Mouse (Mus musculus): ENCODE data around the gene Casp8ap2. TPM values are rescaled to one million over a fixed set of nuclear protein-coding genes. Genes with fewer than 3 reads are reported as not detected.

Gene Casp8ap2
- total and polyA plus RNA-seq, 3 experiments, result 18.2 to 93.5 (median 29.8) TPM

- no peaks in the 10 kb centered on the region for H3K9me3 ChIP-seq (replicated peaks; ENCODE audit: insufficient read depth, low read length)
- no peak overlapping the region for H3K9ac ChIP-seq (ENCODE audit: control insufficient read depth, low read depth, low read length, poor library complexity, severe bottlenecking)
- no peak overlapping the region for H3K4me3 ChIP-seq (ENCODE audit: control insufficient read depth in 1 of 2, insufficient read depth in 1 of 2, low read depth in 2 of 2, low read length in 2 of 2)
- peaks cover 20% of the 10 kb centered on the region for H3K79me2 ChIP-seq (ENCODE audit: control insufficient read depth, insufficient read depth, low read length, poor library complexity)
- no peak overlapping the region; the same call in 1 of the 2 replicates for H3K27ac ChIP-seq (ENCODE audit: control insufficient read depth, low read depth, low read length)
- H3K36me3 ChIP-seq (ENCODE audit: control insufficient read depth in 1 of 2, insufficient read depth in 2 of 2, low read length in 2 of 2), result peaks cover 5 to 38% of the 10 kb centered on the region in 2 experiments; a peak in 3 of 4 replicates
- peak; percentile 56 for DNase-seq (ENCODE audit: low read depth, low spot score)
- no peaks in the 10 kb centered on the region for H3K27me3 ChIP-seq (ENCODE audit: control insufficient read depth in 1 of 2, insufficient read depth in 2 of 2, low read length in 2 of 2)
- H3K4me1 ChIP-seq (ENCODE audit: control insufficient read depth in 1 of 2, insufficient read depth in 2 of 2, low read length in 2 of 2), result peaks cover 0 to 2% of the 10 kb centered on the region in 2 experiments; a peak in 2 of 4 replicates
- TF ChIP-seq RCOR1 (IDR thresholded peaks at IDR 0.05; ENCODE audit: low read depth, low read length) (peak; percentile 54; the same call in 1 of the 2 replicates), SMC3 (IDR thresholded peaks at IDR 0.05; ENCODE audit: low read depth, low read length) (no peak), SIN3A (IDR thresholded peaks at IDR 0.05; ENCODE audit: low read length) (peak; percentile 31; the same call in 1 of the 2 replicates), MAFK (IDR thresholded peaks at IDR 0.05; ENCODE audit: borderline replicate concordance, low read depth, low read length) (no peak), TCF12 (IDR thresholded peaks at IDR 0.05; ENCODE audit: low read depth, low read length) (0 out of 2 replicates have a peak, but pooled peaks have one; percentile 43), GATA1 (IDR thresholded peaks at IDR 0.05; ENCODE audit: low read depth, low read length) (peak; percentile 75), MXI1 (IDR thresholded peaks at IDR 0.05; ENCODE audit: low read depth, low read length) (0 out of 2 replicates have a peak, but pooled peaks have one; percentile 34), EP300 (IDR thresholded peaks at IDR 0.05; ENCODE audit: low read depth in 1 of 2, low read length in 2 of 2) (peak; percentile 39 to 40; a peak in 2 of 4 replicates), POLR2A (IDR thresholded peaks at IDR 0.05; ENCODE audit: control insufficient read depth in 1 of 2, insufficient read depth in 1 of 2, low read depth in 1 of 2, low read length in 2 of 2, poor library complexity in 1 of 2) (no peak)
Measured at GRCm38 (mm10) chr4:32665843-32666242, 50.6 kb downstream of the Casp8ap2 start.

GRCm38 (mm10) chr4:32668291-32668690 is 53.0 kb downstream of the Casp8ap2 start:
- Histone ChIP-seq H3K4me1 (ENCODE audit: control insufficient read depth in 1 of 2, insufficient read depth in 2 of 2, low read length in 2 of 2) (peaks cover 0 to 2% of the 10 kb centered on the region in 2 experiments; a peak in 2 of 4 replicates), H3K79me2 (ENCODE audit: control insufficient read depth, insufficient read depth, low read length, poor library complexity) (peaks cover 9% of the 10 kb centered on the region), H3K4me3 (ENCODE audit: control insufficient read depth in 1 of 2, insufficient read depth in 1 of 2, low read depth in 2 of 2, low read length in 2 of 2) (no peak overlapping the region), H3K9ac (ENCODE audit: control insufficient read depth, low read depth, low read length, poor library complexity, severe bottlenecking) (no peak overlapping the region), H3K9me3 (replicated peaks; ENCODE audit: insufficient read depth, low read length) (no peaks in the 10 kb centered on the region), H3K36me3 (ENCODE audit: control insufficient read depth in 1 of 2, insufficient read depth in 2 of 2, low read length in 2 of 2) (peaks cover 5 to 45% of the 10 kb centered on the region in 2 experiments; a peak in 3 of 4 replicates), H3K27me3 (ENCODE audit: control insufficient read depth in 1 of 2, insufficient read depth in 2 of 2, low read length in 2 of 2) (no peaks in the 10 kb centered on the region), H3K27ac (ENCODE audit: control insufficient read depth, low read depth, low read length) (no peak overlapping the region)
- TF ChIP-seq HCFC1 (IDR thresholded peaks at IDR 0.05; ENCODE audit: low read depth, low read length) (no peak), CTCF (IDR thresholded peaks at IDR 0.05 in 2 of 3, conservative IDR thresholded peaks at IDR 0.05 in 1 of 3; ENCODE audit: control insufficient read depth in 1 of 3, insufficient read depth in 1 of 3, low read depth in 2 of 3, low read length in 3 of 3, poor library complexity in 1 of 3, severe bottlenecking in 1 of 3) (peak in 2 of 3 experiments; percentile 27 to 31; a peak in 5 of 6 replicates)
- peak; percentile 32 for DNase-seq (ENCODE audit: low read depth, low spot score)

GRCm38 (mm10) chr4:32669825-32670224 is 54.6 kb downstream of the Casp8ap2 start:
- no peaks in the 10 kb centered on the region for H3K27me3 ChIP-seq (ENCODE audit: control insufficient read depth in 1 of 2, insufficient read depth in 2 of 2, low read length in 2 of 2)
- H3K79me2 ChIP-seq (ENCODE audit: control insufficient read depth, insufficient read depth, low read length, poor library complexity), result peaks cover 2% of the 10 kb centered on the region; the same call in 1 of the 2 replicates
- no peak overlapping the region for H3K27ac ChIP-seq (ENCODE audit: control insufficient read depth, low read depth, low read length)
- no peaks in the 10 kb centered on the region for H3K9me3 ChIP-seq (replicated peaks; ENCODE audit: insufficient read depth, low read length)
- DNase-seq (ENCODE audit: low read depth, low spot score), result no peak
- peaks cover 12 to 43% of the 10 kb centered on the region in 2 experiments for H3K36me3 ChIP-seq (ENCODE audit: control insufficient read depth in 1 of 2, insufficient read depth in 2 of 2, low read length in 2 of 2)
- TF ChIP-seq CTCF (IDR thresholded peaks at IDR 0.05 in 2 of 3, conservative IDR thresholded peaks at IDR 0.05 in 1 of 3; ENCODE audit: control insufficient read depth in 1 of 3, insufficient read depth in 1 of 3, low read depth in 2 of 3, low read length in 3 of 3, poor library complexity in 1 of 3, severe bottlenecking in 1 of 3) (peak in 1 of 3 experiments; percentile 25; a peak in 1 of 6 replicates), HCFC1 (IDR thresholded peaks at IDR 0.05; ENCODE audit: low read depth, low read length) (no peak)
- no peak overlapping the region for H3K9ac ChIP-seq (ENCODE audit: control insufficient read depth, low read depth, low read length, poor library complexity, severe bottlenecking)
- H3K4me1 ChIP-seq (ENCODE audit: control insufficient read depth in 1 of 2, insufficient read depth in 2 of 2, low read length in 2 of 2), result peaks cover 0 to 4% of the 10 kb centered on the region in 2 experiments; a peak in 2 of 4 replicates
- H3K4me3 ChIP-seq (ENCODE audit: control insufficient read depth in 1 of 2, insufficient read depth in 1 of 2, low read depth in 2 of 2, low read length in 2 of 2), result no peak overlapping the region

Data from MEL (cell line).